Mouse (Mus musculus): ENCODE measurements at regions not wholly inside any gene's neighbourhood (a gene's known extent, or its start where the extent isn't known, plus 50 kb on each side); places are given as distances from the start of the nearest gene placed in this dataset.

DNA sequence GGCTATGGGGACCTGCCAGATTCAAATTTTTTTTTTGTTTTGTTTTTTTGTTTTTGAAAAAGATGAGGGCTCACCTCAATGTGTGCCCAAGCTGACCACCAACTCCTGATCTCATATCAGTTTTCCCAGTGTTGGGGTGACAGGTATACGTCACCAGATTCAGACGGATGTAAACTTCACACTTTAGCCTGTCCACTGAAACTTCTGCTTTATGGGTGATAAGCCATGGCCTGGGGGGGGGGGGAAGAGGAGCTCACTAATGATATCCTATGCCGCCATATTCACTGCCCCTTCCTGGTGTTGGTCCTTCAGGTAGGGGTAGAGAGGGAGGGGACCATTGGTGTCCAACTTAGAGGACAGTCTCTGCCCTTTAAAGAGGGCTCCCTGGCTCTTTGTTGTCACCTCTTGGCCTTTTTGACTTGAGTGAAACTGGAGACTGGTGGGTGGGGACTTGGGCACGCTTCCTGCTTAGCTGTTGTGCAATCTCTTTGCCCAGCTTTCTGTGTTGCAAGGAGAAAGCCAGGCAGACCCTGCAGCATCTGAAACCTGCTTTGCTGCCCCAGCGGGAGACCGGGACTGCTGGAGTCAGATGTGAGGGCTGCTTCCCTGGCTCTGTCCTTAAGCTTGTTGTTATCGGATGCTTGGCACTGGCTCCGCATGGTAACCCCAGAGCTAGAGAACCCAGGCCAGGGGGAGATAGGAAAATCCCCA lies 125.8 kb downstream of the Irx5 start:
- Histone ChIP-seq H3K27ac (no peak overlapping the region), H3K9ac (no peak overlapping the region), H3K27me3 (replicated peaks) (no peaks in the 10 kb centered on the region), H3K36me3 (no peaks in the 10 kb centered on the region), H3K4me2 (no peak overlapping the region), H3K4me3 (replicated peaks) (no peak overlapping the region), H3K4me1 (no peaks in the 10 kb centered on the region), H3K9me3 (no peaks in the 10 kb centered on the region)
- no peak for ATAC-seq (ENCODE audit: insufficient read depth, low FRiP score, low read depth)
- 45% methylated on average over 8 of the region's 8 CpGs for WGBS

- Histone ChIP-seq H3K4me1 (no peaks in the 10 kb centered on the region), H3K9ac (no peak overlapping the region), H3K4me2 (no peak overlapping the region), H3K27ac (no peak overlapping the region), H3K4me3 (replicated peaks) (no peak overlapping the region), H3K27me3 (replicated peaks) (no peaks in the 10 kb centered on the region), H3K9me3 (no peaks in the 10 kb centered on the region), H3K36me3 (no peaks in the 10 kb centered on the region)
- no peak; the same call in 1 of the 2 replicates for ATAC-seq (ENCODE audit: insufficient read depth, low FRiP score, low read depth)
- WGBS = 72% methylated on average over 8 of the region's 8 CpGs
Observed at GRCm38 (mm10) chr8:92488526-92489159, 131.2 kb downstream of the Irx5 start.

DNA sequence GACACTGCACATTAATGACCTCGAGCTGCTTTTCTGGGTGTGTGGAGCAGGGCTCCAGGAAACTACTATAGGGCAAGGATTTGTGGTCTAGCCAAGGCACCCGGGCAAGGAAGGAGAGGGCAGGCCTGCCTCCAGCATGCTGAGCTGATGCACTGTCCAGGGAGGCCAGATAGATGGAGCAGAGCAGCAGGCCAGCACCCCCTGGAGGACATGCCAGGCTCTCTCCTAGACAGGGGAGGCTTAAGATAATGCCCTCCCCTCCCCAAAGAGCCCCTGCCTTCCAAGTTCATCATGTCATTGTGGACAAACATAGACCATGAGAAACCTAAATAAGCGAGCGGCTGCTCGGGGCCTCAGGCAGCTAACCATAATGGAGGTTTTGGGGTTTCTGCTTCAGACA lies 134.1 kb downstream of the Irx5 start:
- no peak overlapping the region for H3K4me2 ChIP-seq

GRCm38 (mm10) chr8:92493403-92493802 lies 136.0 kb downstream of the Irx5 start:
- no peaks in the 10 kb centered on the region for H3K36me3 ChIP-seq
- H3K4me3 ChIP-seq (replicated peaks) = no peak overlapping the region
- H3K4me2 ChIP-seq = no peak overlapping the region
- 50% methylated on average over 4 of the region's 4 CpGs for WGBS
- no peaks in the 10 kb centered on the region for H3K9me3 ChIP-seq
- no peak overlapping the region for H3K9ac ChIP-seq
- no peak overlapping the region for H3K27ac ChIP-seq
- no peaks in the 10 kb centered on the region for H3K27me3 ChIP-seq (replicated peaks)
- no peaks in the 10 kb centered on the region for H3K4me1 ChIP-seq
- ATAC-seq (ENCODE audit: insufficient read depth, low FRiP score, low read depth) = no peak

More for the DNA sequence above, 134.1 kb downstream of the Irx5 start:
- ATAC-seq (ENCODE audit: insufficient read depth, low FRiP score, low read depth) = no peak
- H3K9ac ChIP-seq = no peak overlapping the region
- H3K4me1 ChIP-seq = no peaks in the 10 kb centered on the region
- no peaks in the 10 kb centered on the region for H3K27me3 ChIP-seq (replicated peaks)
- WGBS = 78% methylated on average over 5 of the region's 5 CpGs
- H3K9me3 ChIP-seq = no peaks in the 10 kb centered on the region
- H3K27ac ChIP-seq = no peak overlapping the region
- no peak overlapping the region for H3K4me3 ChIP-seq (replicated peaks)
- no peaks in the 10 kb centered on the region for H3K36me3 ChIP-seq

GRCm38 (mm10) chr8:92505552-92506281 lies 148.3 kb downstream of the Irx5 start:
- ATAC-seq (ENCODE audit: insufficient read depth, low FRiP score, low read depth) = no peak
- Histone ChIP-seq H3K9ac (no peak overlapping the region), H3K9me3 (no peaks in the 10 kb centered on the region), H3K27ac (no peak overlapping the region), H3K4me2 (no peak overlapping the region), H3K4me3 (replicated peaks) (no peak overlapping the region), H3K4me1 (no peaks in the 10 kb centered on the region), H3K27me3 (replicated peaks) (no peaks in the 10 kb centered on the region), H3K36me3 (no peaks in the 10 kb centered on the region)
- 36% methylated on average over 7 of the region's 7 CpGs for WGBS

GRCm38 (mm10) chr8:92506436-92506835 lies 149.0 kb downstream of the Irx5 start:
- Histone ChIP-seq H3K4me2 (no peak overlapping the region), H3K27me3 (replicated peaks) (no peaks in the 10 kb centered on the region), H3K4me1 (no peaks in the 10 kb centered on the region), H3K9me3 (no peaks in the 10 kb centered on the region), H3K27ac (no peak overlapping the region), H3K4me3 (replicated peaks) (no peak overlapping the region), H3K36me3 (no peaks in the 10 kb centered on the region), H3K9ac (no peak overlapping the region)
- no peak for ATAC-seq (ENCODE audit: insufficient read depth, low FRiP score, low read depth)
- 73% methylated on average over 5 of the region's 5 CpGs for WGBS

- H3K27me3 ChIP-seq (replicated peaks) = no peaks in the 10 kb centered on the region
- H3K4me1 ChIP-seq = no peaks in the 10 kb centered on the region
- H3K27ac ChIP-seq = no peak overlapping the region
- no peak overlapping the region for H3K4me2 ChIP-seq
- H3K9ac ChIP-seq = no peak overlapping the region
- ATAC-seq (ENCODE audit: insufficient read depth, low FRiP score, low read depth) = no peak
- no peak overlapping the region for H3K4me3 ChIP-seq (replicated peaks)
- H3K9me3 ChIP-seq = no peaks in the 10 kb centered on the region
- no peaks in the 10 kb centered on the region for H3K36me3 ChIP-seq
- 78% methylated on average over 5 of the region's 5 CpGs for WGBS
Observed at GRCm38 (mm10) chr8:92506906-92507305, 149.5 kb downstream of the Irx5 start.

DNA sequence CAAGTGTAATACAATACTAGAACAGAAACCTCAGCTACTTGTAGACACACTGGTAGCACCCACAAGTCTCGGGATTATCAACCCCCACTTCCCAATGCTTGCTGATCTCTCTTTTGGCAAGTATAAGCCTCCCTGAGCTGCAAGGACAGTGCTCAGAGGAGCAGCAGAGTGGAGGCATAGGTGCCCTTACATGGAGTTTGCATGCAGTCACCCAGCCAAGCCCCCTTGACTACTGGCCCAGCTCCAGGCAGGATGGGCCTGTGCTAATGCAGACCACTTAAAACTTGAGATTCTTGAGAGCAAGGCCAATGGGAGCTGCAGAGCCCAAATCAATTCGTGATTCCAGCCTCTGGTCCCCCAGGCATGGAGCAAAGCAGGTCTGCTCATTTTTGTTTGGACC lies 158.0 kb downstream of the Irx5 start:
- Histone ChIP-seq H3K4me3 (replicated peaks) (no peak overlapping the region), H3K4me2 (no peak overlapping the region), H3K27ac (no peak overlapping the region), H3K9ac (no peak overlapping the region), H3K27me3 (replicated peaks) (no peaks in the 10 kb centered on the region), H3K36me3 (no peaks in the 10 kb centered on the region), H3K4me1 (no peaks in the 10 kb centered on the region), H3K9me3 (no peaks in the 10 kb centered on the region)
- ATAC-seq (ENCODE audit: insufficient read depth, low FRiP score, low read depth) = no peak
- 68% methylated on average over 2 of the region's 2 CpGs for WGBS

DNA sequence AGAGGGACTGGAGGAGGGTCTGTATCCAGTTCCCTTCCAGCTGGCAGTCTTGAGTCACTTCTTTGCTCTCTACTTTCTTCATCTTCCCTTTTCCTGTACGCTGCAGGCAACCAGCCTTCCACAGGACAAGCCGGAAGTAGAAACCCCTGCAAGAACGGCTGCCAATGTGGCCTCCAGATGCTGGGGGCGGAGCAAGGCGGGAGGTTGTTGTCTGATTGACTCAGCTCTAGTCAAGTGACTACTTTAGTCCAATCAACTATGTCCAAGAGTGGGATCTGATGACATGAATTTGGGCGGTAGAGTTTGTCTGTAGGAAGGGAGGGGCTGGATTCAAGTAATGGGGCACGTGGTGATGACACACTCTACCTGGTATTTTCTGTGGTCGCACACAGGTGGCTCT lies 156.1 kb upstream of the Irx6 start:
- no peaks in the 10 kb centered on the region for H3K9me3 ChIP-seq
- no peaks in the 10 kb centered on the region for H3K27me3 ChIP-seq (replicated peaks)
- no peak overlapping the region for H3K9ac ChIP-seq
- H3K4me1 ChIP-seq = no peaks in the 10 kb centered on the region
- 85% methylated on average over 8 of the region's 8 CpGs for WGBS
- H3K4me2 ChIP-seq = no peak overlapping the region
- ATAC-seq (ENCODE audit: insufficient read depth, low FRiP score, low read depth) = no peak
- no peaks in the 10 kb centered on the region for H3K36me3 ChIP-seq
- H3K27ac ChIP-seq = no peak overlapping the region
- no peak overlapping the region for H3K4me3 ChIP-seq (replicated peaks)

- H3K4me1 ChIP-seq = no peaks in the 10 kb centered on the region
- H3K9ac ChIP-seq = no peak overlapping the region
- WGBS = 56% methylated on average over 3 of the region's 3 CpGs
- H3K36me3 ChIP-seq = no peaks in the 10 kb centered on the region
- H3K4me2 ChIP-seq = no peak overlapping the region
- no peak overlapping the region for H3K4me3 ChIP-seq (replicated peaks)
- no peak overlapping the region for H3K27ac ChIP-seq
- no peak for ATAC-seq (ENCODE audit: insufficient read depth, low FRiP score, low read depth)
- H3K27me3 ChIP-seq (replicated peaks) = no peaks in the 10 kb centered on the region
- H3K9me3 ChIP-seq = no peaks in the 10 kb centered on the region
Observed at GRCm38 (mm10) chr8:92518486-92518885, 155.6 kb upstream of the Irx6 start.

DNA sequence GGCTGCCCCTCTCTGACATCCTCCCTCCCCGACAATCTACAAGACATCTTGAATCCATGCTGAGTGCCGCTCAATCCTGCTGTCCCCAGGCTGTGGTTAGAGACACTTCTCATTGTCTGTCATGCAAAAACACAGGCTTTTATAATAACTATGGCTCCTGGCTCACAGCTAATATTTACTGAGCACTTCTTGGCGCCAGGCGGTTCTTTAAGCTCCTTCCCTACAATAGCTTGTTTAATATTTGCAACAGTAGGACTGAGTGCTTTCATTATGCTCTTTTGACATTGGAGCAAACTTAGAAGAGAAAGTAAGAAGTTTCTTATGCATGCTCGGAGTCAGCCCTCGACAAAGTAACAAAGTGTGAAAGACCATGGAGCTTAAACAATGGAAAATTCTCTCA lies 151.6 kb upstream of the Irx6 start:
- Histone ChIP-seq H3K9ac (no peak overlapping the region), H3K4me2 (no peak overlapping the region), H3K4me1 (no peaks in the 10 kb centered on the region), H3K36me3 (no peaks in the 10 kb centered on the region), H3K27me3 (replicated peaks) (no peaks in the 10 kb centered on the region), H3K9me3 (no peaks in the 10 kb centered on the region), H3K4me3 (replicated peaks) (no peak overlapping the region), H3K27ac (no peak overlapping the region)
- WGBS = 62% methylated on average over 6 of the region's 6 CpGs
- no peak for ATAC-seq (ENCODE audit: insufficient read depth, low FRiP score, low read depth)

GRCm38 (mm10) chr8:92529756-92530155 lies 144.3 kb upstream of the Irx6 start:
- no peak overlapping the region for H3K27ac ChIP-seq
- H3K9me3 ChIP-seq = no peaks in the 10 kb centered on the region
- no peak for ATAC-seq (ENCODE audit: insufficient read depth, low FRiP score, low read depth)
- no peaks in the 10 kb centered on the region for H3K4me1 ChIP-seq
- H3K4me2 ChIP-seq = no peak overlapping the region
- no peaks in the 10 kb centered on the region for H3K27me3 ChIP-seq (replicated peaks)
- WGBS = 67% methylated on average over 11 of the region's 11 CpGs
- H3K4me3 ChIP-seq (replicated peaks) = no peak overlapping the region
- H3K9ac ChIP-seq = no peak overlapping the region
- H3K36me3 ChIP-seq = no peaks in the 10 kb centered on the region
